Mouse (Mus musculus) brain, embryonic 18.5 days (tissue): Measurements from ENCODE around the gene Syt5.

ENCODE experiments used
- DNase-seq: peaks from one replicate; pipeline ENCODE4 v3.0.0-alpha.2; 2012; ENCODE audit warnings: low read depth, low spot score

Gene Syt5

DNA sequence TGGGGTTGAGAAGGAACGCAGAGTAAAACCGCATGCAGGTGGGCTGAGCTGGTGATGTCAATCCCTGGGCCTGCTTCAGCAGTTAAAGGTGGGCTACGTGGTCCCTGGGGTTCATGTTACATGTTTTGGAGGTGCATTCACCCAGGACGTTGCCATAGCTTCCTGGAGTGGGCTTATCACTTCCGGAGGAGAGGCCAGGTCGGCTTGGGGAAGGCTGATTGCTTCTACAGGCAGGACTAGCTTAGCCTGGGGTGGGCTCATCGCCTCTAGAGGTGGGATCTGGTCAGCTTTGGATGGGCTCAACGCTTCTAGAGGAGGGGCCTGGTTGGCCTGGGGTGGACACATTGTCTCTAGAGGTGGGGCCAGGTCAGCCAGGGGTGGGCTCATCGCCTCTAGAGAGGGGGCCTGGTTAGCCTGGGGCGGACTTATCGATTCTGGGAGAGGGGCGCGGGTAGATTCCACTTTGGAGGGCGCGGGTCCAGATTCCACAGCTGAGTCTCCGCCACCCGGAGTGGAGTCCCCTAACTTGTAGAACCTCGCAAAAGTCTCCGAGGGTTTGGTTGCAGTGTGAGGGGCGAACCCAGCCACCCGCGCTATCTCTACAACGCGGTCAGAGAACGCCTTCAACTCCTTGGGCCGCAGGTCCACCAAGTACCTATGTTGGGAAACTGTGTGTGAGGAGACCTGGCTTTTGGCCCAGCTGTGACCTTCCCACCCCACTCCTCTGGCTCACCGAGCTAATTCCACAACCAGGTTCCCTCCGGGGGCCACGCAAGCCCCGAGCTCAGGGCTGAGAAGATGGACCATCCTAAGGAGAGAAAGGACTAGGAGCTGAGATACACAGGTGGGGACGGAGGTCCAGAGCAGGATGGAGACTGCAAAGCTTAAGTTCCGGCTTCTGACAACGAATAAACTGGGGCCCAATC lies 23.9 kb downstream of the Syt5 start:
- DNase-seq, result no peak

DNA sequence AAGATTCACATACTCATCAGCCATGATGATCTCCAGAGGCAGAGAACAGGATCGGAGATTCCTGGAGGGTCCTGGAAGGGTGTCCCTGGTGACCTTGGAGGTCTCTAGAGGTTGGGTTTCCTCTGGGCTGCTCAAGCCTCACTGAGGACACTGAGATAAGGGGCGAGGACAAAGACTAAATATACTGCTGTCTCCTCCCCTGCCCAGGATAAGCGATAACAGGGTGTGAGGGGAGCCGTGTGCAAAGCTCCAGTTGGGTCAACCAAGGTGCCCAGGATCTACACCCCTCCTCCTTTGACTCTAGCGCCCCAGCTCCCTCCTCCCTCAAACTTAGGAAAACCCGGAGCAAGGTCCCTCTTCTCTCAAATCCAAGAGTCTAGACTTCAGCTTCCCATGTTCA lies 25.0 kb downstream of the Syt5 start:
- no peak for DNase-seq

DNA sequence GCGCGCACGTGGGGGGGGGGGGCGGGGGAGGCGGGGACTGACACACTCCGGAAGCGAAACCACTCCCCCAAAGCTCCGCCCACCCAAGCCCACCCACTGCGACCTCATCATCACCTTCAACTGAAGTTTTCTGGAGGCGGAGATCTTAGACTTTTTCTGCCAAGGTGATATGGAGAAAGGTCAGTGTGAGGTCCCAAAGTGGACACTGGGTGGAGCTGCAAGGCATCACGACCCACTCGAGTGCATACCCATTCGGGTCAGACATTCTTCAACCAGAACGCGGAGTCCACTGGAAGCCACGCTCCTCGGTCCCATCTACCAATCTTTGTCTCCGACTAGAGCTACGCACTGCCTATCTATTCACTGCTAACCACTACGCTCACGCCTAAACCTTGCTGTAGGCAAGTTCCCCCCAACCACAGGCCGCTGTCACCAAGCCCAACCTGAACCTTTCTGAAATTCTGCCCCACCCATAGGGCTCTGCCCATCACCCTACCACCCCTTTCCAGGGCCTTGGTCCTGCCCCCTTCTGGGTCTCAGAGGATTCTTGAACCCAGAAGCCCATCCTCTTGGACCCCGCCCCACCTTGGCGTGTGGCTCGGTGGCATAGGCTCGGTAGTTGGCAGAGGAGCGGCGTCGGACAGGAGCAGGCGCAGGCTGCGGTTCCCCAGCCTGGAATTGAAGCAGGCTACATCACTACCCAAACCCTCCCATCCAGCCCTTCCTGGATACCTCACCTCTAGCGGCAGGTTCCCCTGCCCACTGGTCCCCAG lies 25.9 kb downstream of the Syt5 start:
- no peak for DNase-seq

DNA sequence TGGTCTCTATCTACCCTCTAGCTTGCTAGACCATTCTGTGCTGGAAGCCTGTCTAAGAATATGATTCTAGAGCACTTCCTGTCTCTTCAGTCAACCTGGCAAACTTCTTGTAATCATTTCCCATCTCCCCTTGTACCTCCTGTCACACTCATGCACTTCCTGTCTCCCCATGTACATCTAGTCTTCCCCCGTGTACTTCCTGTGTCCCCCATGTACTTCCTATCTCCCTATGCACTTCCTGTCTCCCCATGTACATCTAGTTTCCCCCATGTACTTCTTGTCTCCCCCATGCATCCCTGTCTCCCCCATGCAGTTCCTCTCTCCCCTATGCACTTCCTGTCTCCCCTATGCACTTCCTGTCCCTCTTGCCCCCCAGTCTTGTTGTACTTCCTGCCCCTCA lies 28.9 kb downstream of the Syt5 start:
- DNase-seq, result no peak

DNA sequence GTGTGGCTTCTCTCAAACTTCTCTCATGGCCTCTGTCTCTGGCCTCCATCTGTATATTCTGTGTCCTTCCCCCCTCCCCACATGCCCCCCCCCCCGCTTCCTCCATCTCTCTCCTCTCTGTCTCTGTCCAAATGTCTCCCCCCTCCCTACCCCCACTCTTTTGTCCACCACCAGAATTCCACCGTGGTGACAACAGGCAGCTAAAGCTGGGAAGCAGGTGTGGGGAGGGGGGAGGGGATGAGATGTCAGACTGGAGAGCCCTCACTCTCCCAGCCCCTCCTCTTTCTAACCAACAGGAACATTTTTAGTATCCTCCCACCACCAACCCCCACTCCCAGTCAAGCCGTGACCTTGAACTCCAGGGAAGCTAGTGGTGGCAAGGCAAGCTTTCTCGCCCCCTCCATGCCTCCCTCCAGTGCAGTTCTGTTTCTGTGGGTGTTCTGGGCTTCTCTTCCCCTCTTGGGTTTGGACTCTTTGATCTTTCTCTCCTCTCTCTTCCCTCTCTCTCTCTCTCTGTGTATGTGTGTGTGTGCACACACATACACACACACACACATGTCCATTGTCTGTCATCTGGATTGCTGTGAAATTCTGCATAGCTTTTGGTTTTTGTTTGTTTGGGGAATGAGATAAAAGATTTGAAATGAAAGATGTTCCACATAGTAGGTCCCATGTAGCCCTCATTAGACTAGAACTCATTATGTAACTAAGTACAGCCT lies 30.9 kb downstream of the Syt5 start, which contains the start of gene Tnnt1:
Gene Tnnt1, minus strand, starts transcription at position 51 of the 719 bp plus-strand sequence.
- no peak for DNase-seq

DNA sequence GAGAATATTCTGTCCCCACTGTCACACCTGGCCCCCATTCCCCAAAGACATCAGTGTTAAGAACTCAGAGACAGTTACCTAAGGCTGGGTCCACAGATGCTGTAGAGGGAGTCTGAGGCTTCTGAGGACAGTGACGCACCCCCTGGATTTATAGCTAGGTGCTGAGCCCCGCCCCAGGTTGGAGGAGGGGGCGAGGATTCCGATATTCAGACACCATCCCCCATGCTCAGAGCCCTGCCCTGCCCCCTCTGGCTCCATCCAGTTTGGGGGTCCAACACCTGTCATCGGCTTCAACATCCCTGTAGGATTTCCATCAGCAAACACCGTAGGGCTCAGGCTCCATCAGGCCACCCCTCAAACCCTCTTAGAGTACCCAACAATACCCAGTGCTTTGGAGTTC lies 31.5 kb downstream of the Syt5 start:
- DNase-seq, result no peak

DNA sequence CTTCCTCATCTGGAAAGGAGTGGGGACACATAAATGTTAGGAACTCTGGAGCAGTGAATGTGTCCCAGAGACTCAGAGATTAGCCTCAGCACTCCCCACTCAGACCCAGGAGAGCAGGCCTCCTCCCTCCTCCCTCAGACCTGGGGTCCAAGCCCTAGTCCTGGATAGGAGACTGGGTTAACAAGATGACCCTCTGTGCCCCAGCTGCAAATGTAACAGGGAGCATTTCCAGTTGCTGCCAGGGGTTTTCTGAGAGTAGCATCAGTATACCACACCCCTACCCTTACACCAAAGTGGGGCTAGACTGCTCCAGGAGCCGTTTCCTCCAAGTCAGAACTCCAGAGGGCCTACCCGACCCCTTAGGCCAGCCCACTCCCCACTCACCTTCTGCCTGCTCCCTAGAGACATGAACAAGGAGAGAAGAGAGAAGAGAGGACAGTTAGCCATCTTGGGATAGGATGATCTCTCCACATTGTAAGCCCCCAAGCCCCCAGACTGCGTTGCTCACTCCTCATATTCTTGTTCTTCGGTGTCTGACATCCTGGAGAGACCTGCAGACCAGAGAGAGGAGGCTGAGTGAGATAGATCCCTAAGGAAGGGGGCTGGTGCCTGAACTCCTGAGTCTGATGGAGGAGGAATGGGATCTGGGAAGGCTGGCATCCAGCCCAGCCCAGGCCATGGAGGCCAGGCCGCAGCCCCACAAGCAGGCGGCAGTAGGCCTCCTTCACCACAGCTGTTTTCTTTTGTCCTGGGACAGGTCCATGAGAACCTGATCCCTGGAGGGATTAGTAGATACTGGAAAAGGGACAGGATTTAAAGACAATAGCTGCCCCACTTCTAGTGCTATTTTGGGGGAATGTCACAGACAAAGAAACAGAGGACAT lies 33.3 kb downstream of the Syt5 start:
- no peak for DNase-seq

DNA sequence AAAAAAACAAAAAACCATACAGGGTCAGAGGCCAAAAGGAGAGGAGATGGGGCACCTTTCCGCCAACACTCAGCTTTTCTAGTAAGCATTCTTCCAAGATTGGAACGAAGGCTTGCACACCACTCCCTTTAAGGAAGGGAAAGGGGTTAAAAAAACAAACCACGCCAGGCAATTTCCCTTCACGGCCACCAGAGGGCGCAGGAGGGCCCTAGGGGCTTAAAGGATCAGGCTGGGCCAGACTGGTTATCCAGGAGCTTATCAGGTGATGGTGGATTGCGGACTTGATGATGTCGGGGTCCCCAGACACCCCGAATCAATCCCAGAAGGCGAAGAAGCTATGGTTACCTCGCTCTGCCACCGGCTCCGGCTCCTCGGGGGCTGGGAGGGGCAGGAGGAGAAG lies 34.1 kb downstream of the Syt5 start:
- no peak for DNase-seq

DNA sequence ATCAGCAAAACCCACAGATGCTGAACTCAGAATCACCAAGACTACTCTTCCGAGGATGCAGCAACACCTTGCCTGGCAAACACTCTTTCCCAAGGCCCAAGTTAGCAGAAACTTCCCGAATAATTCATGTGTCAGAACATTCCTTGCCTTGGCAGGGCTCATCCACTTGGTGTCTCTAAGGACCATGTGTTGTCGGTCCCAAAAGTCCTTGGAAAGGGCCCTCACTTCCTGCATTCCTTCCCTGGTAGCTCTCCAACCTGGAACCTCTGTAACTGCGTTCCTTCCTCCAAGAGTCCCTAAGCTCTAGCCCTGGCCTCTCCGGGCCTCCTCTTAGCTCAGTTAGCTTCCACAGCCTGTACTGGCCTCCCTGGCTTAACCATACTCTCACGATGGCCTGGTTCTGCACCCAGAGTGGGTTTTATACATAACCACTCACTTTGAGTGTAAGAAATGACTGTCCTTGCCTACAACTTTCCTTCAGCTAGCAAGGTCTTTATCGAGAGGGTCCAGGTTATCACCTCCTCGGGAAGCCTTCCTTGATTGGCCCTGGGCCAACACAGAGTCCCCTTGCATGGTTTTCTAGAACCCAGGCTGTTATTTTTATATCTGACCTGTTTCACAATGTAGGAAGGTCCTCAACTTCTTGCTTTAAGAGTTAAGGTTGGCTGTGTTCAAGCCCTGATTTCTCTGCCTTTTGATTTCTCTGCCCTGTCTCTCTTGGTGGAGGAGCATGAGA lies 35.7 kb downstream of the Syt5 start:
- no peak for DNase-seq

DNA sequence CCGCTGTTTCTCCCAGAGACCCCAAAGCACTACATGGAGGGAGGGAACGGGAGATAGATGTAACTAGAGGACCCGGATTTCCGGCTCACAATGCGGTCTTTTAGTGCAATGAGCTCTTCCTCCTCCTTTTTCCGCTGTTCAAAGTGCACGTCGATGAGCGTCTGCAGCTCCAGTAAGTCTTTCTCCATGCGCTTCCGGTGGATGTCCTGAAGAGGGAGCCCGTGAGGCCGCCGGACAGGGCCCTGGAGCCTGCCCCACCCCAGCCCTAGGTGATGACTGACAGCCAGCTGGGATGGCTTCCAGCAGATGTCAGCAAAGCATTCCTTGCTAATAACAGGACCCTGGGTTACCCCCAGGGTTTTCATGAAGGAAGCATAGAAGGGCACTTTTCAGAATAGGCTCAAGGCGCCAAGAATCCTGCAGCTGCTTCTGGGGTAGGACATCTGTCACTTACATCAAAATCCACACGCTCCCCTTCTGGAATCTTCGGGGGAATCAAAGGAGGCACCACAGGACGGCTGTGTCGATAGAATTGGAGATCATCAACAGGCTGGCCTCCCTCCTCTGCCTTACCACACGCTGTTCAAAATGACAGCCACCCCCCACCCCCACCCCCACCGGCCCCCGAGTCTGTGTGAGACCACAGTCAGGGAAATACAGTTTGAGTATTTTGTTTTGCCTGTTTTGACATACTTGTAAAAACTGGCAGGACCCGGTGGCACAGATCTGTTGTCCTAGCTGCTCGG lies 37.3 kb downstream of the Syt5 start:
- DNase-seq, result no peak

DNA sequence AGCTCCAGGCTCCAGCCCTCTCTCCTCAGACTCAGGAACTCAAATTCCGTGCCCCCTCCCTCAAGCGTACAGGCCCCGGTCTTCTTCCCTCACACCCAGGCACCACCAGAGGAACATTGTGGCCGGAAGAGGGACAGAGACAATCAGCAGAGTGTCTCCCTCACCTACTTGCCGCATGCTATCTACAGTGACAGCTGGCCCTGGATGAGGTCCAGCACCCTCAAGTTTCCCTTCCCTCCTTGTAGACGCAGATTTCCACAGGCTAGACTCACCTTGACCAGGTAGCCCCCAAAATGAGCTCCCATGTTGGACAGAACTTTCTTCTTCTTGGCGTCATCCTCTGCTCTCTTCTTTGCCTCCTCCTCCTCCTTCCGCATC lies 38.6 kb downstream of the Syt5 start:
- no peak for DNase-seq

DNA sequence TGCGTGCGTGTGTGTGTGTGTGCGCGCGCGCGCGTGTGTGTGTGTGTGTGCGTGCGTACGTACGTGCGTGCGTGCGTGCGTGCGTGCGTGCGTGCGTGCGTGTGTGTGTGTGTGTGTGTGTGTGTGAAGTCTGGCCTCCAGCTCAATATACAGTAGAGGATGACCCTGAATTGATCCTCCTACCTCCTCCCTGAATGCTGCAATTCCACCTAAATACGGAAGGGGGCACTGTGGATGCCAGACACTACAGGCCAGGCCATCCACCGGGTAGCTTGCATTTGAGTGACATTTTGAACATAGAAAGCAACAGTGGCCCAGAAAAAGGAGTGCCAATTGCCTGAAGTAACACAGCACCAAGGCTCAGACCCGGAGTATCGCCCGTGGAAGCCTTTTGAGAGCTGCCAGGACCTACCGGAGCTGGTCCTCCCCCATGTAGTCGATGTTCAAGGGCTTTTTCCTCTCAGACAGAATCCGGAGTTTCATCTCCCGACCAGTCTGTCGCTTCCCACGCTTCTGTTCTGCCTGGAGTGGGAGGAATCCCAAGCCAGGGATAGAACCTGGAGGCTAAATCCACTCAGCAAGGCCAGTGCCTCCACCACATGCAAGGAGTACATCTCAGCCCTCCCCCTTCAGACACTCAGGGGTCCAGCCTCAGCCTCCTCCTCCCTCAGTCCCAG lies 39.1 kb downstream of the Syt5 start:
- DNase-seq, result no peak

DNA sequence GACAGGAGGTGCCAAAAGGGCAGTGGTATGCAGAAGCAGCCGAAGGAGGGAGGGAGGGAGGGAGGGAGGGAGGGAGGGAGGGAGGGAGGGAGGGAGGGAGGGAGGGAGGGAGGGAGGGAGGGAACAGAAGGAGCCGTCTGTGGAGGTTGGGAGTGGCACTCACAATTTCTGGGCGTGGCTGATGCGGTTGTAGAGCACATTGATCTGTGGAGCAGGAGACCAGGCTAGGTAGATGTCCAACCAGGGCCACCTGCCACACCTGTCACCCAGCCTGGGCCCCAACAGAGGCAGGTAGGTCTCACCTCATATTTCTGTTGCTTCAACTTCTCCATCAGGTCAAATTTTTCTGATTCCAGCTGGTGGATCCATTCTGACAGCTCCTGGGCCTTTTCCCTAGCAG lies 40.1 kb downstream of the Syt5 start:
- DNase-seq, result no peak

DNA sequence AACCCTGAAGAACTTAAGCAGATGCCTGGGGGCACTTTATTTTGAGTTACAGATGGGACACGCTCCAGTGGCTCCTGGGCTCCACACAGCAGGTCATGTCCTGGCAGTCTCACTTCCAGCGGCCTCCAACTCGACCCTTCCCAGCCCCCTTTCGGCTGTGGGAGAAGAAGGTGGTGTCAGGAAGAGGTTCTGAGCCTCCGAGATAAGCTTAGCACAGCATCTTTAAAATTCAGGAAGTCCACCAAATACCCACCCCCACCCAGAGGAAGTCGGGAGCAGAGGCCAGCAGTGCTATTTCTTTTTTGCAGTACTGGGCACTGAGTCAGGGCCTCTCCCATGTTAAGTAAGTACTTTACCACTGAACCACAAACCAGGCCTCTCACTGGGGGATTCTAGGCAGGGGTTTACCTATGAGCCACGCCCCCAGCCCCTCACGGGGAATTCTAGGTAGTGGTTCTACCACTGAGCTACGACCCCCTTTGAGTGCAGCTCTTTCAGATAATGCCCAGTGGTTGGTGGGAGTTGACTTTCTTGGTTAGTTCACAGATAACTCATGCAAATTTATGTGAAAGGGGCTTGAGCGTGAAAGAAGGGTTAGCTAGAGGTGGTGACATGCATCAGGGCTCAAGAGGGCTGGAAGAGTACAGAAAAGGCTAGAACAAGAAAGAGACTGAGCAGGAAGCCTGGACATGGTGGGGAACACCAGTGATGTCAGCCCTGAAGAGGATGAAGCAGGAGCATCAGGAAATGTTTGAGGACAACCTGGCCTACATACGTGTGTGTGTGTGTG lies 42.5 kb downstream of the Syt5 start:
- no peak for DNase-seq

DNA sequence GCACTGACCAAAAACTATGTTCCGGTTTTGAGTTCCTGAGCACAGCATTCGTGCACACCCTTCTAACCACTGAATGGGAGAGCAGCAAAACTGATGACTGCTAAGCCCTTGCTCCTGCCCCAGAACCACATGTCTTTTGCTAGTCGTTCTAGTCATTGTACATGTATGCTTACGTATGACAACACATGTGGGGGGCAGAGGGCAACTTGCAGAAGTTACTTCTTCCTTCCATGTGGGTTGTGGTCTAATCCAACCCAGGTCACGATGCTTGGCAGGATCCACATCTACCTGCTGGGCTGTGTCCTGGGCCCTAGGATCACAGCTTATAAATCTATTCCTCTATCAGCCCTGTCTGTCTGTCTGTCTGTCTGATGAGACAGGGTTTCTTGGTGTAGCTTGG lies 43.5 kb downstream of the Syt5 start:
- no peak for DNase-seq

DNA sequence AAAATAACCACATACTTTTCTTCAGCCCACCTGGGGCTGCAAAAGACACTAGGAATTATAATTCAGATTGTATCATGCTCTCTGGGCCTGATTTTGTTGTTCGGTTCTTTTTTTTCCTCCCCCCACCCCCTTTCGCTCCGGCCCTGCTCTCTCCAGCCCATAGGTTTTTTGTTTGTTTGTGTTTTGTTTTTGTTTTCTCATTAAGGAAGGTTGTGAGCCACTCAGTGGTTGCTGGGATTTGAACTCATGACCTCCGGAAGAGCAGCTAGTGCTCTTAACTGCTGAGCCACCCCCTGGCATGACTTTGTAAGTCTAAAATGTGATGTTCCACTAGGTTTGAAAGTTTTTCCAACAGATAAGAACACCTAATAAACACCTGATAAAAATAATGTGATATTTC lies 44.2 kb downstream of the Syt5 start:
- no peak for DNase-seq

DNA sequence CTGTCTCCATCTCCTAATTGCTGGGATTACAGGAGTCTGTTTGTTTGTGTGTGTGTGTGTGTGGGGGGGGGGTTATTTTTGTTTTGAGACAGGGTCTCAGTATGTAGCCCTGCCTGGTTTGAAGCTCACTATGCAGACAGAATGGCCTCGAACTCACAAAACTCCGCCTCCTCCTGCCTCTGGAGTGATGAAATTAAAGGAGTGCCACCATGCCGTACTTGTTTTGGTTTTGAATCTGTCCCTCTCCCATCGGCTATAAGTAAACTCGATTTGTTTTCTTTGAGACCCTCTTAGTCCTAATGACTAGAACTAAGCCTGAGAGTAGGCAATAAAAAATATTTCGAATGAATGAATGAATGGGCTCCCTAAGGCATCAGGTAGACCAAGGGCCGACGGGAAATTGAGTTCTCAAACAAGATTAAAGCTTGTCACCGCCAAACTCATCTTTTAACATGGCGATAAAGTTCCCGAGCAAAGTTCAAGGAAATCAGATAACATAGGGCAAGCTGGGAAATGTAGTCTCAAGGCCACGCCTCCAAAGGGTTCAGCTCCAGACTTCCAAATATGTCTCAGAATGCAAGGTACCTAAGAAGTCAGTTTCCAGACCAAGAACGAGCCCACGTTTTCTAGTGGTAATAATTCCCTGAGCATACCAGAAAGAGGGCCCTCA lies 44.8 kb downstream of the Syt5 start:
- DNase-seq, result peak; percentile 70
